In genomic region chrX:60021007-60021406, GRCm38 (mm10) we compare ENCODE assay signal across 27 mouse cellular contexts. TPM values are rescaled to one million over a fixed set of nuclear protein-coding genes. Genes with fewer than 3 reads are reported as not detected.
"Had no signal": no experiment of that assay in that cellular context is flagged by ENCODE, and none has a peak within 500 bp of the region (broad histone marks: within the 10 kb centered on the region; RNA-seq: fewer than 3 reads in every experiment).

No protein-coding gene starts in this region.

- H3K4me1 ChIP-seq: liver, embryonic 13.5 days; liver, embryonic 15.5 days; lung, embryonic 15.5 days; megakaryocyte, embryonic 14.5 days; midbrain, embryonic 10.5 days; midbrain, embryonic 12.5 days; neural tube, embryonic 13.5 days; neural tube, embryonic 15.5 days had no signal

- H3K4me3 ChIP-seq: liver, embryonic 13.5 days; liver, embryonic 15.5 days; lung, embryonic 15.5 days; megakaryocyte, embryonic 14.5 days; midbrain, embryonic 10.5 days; midbrain, embryonic 12.5 days; myocyte; neural tube, embryonic 13.5 days; neural tube, embryonic 15.5 days had no signal

- H3K4me2 ChIP-seq: liver, embryonic 13.5 days; liver, embryonic 15.5 days; lung, embryonic 15.5 days; midbrain, embryonic 12.5 days; neural tube, embryonic 13.5 days; neural tube, embryonic 15.5 days had no signal

- H3K9me3 ChIP-seq: liver, embryonic 13.5 days; liver, embryonic 15.5 days; lung, embryonic 15.5 days; megakaryocyte, embryonic 14.5 days; midbrain, embryonic 10.5 days; midbrain, embryonic 12.5 days; neural tube, embryonic 13.5 days; neural tube, embryonic 15.5 days had no signal

- ATAC-seq: liver, postnatal 0 days; lung, postnatal 0 days; midbrain, embryonic 16.5 days had no signal

- H3K36me3 ChIP-seq: liver, embryonic 13.5 days; liver, embryonic 15.5 days; lung, embryonic 15.5 days; midbrain, embryonic 10.5 days; midbrain, embryonic 12.5 days; neural tube, embryonic 13.5 days; neural tube, embryonic 15.5 days had no signal

- H3K27me3 ChIP-seq: liver, embryonic 13.5 days; liver, embryonic 15.5 days; lung, embryonic 15.5 days; midbrain, embryonic 12.5 days; neural tube, embryonic 13.5 days; neural tube, embryonic 15.5 days had no signal

- H3K9ac ChIP-seq: liver, embryonic 13.5 days; liver, embryonic 15.5 days; liver, postnatal 0 days; lung, embryonic 15.5 days; midbrain, embryonic 12.5 days; neural tube, embryonic 13.5 days; neural tube, embryonic 15.5 days had no signal

- DNase-seq: liver, embryonic 13.5 days; liver, postnatal 0 days; lung, adult 2 months; lung, postnatal 14 days; midbrain, embryonic 14.5 days; retina, postnatal 1 day; right cerebral cortex, adult 18-20 months; right cerebral cortex, postnatal 25 days; right cerebral cortex, postnatal 4 days; thymus, adult 18-20 months; thymus, postnatal 25 days; thymus, postnatal 4 days had no signal

- H3K27ac ChIP-seq: liver, embryonic 13.5 days; liver, embryonic 15.5 days; lung, embryonic 15.5 days; macrophage; midbrain, embryonic 10.5 days; midbrain, embryonic 12.5 days; neural tube, embryonic 13.5 days; neural tube, embryonic 15.5 days had no signal

RNA-seq across cellular contexts. Expression of gene F9, which starts 21.7 kb away (rescaled TPM):
- polyA plus RNA-seq: lung, embryonic 15.5 days; lung, postnatal 0 days; midbrain, embryonic 10.5 days; midbrain, embryonic 12.5 days; midbrain, embryonic 14.5 days; midbrain, embryonic 16.5 days; myocyte; neural tube, embryonic 11.5 days; neural tube, embryonic 13.5 days; neural tube, embryonic 15.5 days; small intestine, adult 2 months; stomach, embryonic 14.5 days; urinary bladder, adult 2 months had no signal
